Mouse (Mus musculus) urinary bladder, postnatal 4 days (tissue): ENCODE data around the gene Spata33.
"Not testable (repeated sequence)": the region's sequence is repeated elsewhere in the genome, so short reads cannot be mapped to it uniquely, and the experiment has no call there.

Experiments
- DNase-seq, 2 experiments: peaks; one replicate each; pipeline ENCODE4 v3.0.0; 2021 to 2022; ENCODE audit warnings: low spot score in 2 of 2

The Spata33 gene

DNA sequence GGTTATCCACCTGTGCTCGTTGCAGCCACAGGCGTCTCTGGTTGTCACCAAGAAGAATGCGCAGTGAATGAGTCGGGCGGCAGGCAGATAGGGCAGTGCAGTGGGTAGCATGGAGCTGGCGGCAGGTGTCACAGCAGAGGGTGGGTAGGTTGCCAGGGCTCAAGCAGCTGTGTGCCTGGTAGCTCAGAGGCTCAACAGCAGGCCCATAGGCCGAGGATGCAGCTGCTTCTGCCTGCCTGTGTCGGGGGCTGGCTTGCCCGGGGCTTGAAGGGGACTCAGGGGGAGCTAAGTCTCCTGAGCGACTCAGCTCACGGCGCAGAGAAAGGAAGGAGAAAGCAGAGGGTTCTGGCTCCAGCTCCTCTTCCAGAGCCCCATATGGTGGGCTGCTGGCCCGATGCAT is 20.7 kb downstream of the Spata33 start:
- no peak for DNase-seq

DNA sequence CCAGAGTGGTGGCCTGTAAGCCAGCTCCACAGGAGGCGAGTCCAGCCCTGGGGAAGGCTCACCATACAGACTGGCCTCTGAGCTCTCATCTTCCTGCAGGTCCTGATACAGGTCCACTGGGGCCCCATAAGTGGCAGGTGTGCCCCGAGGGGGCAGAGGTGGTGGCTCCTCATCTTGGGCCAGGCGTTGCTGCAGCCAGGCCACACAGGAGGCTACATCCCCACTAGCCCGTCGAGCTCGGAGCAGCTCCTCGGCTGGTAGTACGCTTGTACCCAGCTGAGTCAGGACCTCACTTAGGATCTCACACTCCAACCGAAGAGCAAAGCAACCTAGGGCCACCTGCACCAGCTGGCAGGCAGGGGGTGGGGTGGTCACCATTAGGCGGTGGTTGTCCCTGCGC is 21.1 kb downstream of the Spata33 start:
- no peak for DNase-seq

DNA sequence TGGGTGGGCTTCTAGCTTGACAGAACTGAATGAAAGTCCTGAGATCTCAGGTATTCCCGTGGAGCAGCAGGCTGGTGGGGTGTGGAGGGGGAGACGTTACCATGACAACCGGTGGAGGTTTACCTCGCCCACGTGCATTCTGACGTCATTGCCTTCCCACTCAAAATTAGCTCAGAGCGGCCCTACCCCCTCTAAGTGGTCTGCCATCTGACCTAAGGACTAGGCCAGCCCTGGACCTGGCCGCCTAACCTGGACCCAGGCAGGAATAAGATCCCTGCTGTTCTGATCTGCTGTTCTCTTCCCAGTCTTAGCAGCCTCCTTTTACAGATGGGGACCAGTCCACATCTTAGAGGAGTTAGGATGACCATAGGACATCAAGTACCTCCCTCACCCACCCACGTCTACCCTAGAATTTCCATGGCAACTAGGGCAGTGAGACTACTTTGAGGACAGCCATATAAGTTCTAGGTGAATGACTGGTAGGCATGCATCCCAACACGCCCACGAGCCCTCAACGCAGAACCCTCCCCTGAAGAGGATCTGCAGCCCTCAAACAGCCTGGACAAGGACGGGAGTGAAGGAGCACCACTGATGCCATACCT is 22.4 kb downstream of the Spata33 start:
- no peak for DNase-seq

DNA sequence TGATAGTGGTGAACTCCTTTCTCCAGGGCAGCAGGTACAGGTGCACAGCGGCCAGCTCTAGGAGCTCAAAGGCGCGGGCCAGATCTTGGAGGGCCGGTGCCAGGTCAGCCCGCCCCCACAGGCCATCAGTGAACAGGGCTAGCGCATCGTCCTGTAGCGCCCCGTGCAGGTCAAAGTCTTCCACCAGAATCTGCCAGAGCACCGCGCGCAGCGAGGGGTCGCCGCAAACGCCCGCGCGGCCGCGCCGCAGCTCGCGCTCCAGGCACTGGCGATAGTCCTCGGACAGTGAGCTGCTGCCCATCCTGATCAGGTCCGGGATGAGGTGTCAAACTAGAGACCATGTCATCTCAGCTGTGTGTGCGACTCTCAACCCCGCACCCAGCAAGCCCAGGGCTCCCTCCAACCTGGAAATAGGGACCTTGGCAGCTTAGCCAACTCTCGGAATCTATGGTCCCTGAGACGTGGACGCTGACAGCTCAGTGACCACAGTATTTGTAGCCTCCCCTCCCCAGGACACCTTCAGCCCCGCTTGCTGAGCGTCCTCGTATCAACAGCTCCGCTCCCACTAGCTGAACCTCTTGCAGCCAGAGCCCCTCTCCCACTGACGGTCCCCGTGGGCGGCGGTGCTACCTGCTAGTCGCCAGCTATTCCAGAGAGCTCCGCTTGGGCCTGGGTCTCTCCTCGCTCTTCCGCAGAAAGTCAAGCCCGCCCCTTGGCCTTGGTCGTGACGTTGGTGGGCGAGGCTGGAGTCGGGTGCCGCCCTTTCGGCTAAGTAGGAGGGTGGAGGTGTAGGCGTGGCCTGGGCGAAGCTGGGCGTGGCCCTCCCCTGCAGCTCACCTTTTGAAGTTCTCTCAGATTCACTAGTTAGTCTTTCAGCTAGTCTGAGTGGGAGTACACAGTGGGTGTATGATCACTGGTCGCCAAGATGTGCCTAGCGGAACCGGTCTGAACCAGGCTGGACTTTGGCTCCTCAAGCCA is 23.2 kb downstream of the Spata33 start, which contains the start of gene Spata2l:
TSS of gene Spata2l (minus strand) at position 714 of the 978 bp plus-strand sequence.
- peak; percentile 77 to 84 for DNase-seq

DNA sequence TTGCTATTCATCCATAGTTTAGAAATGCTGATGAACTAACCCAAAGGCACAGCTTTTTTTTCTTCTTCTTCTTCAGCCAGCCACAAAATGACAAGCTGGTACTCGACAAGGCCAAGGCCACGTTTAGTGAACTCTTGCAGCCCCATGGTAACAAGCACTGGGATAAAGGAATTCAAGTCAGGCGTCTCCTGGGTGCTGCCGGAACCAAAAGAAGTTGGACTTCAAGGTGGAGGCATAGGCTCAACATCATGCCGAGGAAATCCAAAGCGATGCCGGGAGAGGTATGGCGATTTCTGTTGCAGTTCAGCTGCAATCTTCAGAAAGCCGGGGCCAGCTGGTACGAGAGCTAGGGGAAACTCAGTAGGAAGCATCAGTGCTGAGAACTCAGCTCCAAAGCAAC is 26.8 kb downstream of the Spata33 start:
- DNase-seq = no peak

DNA sequence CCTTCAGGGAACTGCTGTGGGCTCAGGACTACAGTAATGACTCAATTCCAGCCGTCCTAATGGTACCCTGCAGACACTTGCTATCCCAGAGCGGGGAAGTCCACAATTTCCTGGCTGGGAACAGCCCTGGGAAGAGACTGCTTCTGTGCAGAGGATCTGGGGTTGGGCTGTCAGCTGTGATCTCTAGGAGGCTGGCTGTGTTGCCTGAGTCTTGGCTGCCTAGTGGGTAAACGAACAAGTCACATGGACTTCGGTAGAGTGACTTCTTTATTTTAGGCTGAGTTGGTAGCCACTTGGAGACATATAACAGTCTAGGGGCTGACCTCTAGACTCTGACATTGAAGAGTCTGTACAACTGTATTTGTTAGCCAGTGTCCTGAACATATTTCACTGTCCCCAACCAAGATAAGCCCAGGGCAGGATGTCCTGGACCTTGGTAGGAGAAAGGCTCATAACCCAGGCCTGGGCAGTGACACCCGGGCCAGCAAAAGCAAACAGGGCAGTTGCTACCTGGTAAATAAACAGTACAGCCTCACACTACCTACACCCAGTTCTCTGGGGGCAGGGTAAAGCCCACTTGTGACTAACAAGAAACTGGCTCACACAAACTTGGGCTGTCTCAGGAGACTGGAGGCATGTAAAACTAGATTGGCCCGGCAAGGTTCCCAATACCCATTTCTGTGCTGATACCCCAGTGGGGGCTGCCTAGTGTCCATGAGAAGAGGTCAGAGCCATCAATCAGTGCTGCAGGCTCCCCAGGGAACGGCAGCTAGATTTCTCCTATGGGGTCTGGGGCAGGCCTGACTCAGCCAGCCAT is 29.7 kb downstream of the Spata33 start:
- DNase-seq = no peak

DNA sequence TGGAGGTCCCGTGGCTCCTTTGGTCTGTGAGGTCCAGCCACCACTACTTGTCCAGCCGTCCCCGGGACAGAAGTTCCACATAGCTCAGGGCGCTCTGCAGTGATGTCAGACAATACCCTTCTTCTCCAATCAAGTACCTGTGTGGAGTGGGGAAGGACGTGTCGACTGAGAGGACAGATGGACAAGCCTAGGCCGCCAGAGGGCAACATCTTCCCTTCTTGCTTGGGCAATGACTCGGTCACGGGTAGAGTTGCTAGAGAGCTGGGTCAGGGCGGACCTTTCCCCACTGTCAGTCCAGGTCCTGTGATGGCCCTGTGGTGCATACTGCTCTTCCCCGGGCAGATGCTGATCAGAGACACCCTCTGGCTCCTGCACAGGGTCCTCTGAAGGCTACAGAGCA is 30.4 kb downstream of the Spata33 start:
- DNase-seq = no peak

DNA sequence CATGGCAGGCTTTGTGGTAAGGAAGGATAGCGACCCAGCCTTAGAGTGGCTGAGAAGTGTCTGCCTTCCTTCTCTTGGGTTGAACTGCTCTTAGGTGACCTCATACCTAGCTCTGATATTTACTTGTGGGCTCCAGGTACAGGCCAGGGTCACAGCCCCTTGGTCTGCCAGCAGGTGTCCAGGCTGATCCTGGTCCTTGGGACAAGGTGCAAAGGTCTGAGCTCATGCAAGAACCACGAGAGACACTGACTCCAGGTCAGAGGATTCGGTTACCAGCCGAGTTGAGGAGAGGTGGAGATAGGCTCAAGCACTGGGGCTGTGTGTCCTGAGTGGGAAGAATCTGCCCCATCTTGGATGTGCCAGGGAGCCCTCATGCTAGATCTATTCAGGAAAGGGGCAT is 31.8 kb downstream of the Spata33 start:
- no peak for DNase-seq

DNA sequence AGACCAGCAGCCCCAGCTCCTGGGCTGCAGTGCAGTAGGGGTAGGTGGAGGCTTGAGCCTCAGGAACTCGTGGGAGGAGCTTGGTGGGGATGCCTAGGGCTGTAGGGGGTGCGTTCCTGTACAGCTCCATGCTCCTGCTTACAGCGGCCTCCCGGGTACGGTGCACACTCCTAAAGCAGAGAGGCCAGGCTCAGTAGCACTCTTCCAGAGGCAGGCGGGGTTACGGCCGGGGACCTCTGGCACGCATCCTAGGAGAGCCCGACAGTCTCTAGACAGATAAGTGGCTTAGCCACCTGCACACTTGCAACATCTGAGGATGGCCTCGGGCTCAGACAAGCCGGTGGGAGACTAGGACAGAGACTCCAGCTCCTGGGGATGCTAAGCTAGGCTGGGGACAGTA is 32.9 kb downstream of the Spata33 start:
- no peak for DNase-seq

DNA sequence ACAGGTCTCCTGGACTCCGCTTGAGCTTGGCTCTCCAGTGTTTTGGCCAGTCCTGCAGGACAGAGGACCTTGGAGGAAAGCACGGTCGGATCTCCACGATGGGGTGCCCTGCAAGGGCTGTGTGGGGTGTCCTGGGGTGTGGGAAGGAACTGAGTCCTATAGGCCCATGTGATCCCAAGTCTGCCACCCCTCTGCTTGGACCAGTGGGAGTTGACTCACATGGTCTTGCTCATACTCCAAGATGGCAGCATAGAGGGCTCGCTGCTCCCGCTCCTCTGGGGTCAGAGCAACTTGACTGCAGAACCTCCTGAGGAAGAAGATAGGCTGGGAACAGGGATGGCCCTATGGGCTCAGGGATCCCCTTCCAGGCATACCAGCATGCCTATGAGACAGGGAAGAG is 35.1 kb downstream of the Spata33 start:
- DNase-seq = no peak

DNA sequence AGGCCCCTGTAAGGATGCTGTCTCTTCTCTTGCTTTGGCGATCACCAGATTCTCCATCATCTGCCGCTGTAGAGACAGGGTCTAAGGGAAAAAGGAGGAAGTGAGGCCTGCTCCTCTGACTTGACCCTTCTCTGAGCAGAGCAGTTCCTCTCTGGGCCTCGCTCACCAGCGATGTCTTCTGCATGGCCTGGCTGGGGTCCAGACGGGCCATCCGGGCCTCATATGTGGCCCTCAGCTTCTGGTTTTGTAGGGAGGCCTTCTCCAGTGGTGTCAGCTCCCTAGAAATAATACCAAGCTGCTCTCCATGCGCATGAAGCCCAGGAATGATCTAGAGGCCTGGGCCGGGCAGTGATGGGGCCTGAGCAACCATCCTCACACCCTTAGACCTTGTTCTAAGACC is 36.0 kb downstream of the Spata33 start:
- DNase-seq = no peak

DNA sequence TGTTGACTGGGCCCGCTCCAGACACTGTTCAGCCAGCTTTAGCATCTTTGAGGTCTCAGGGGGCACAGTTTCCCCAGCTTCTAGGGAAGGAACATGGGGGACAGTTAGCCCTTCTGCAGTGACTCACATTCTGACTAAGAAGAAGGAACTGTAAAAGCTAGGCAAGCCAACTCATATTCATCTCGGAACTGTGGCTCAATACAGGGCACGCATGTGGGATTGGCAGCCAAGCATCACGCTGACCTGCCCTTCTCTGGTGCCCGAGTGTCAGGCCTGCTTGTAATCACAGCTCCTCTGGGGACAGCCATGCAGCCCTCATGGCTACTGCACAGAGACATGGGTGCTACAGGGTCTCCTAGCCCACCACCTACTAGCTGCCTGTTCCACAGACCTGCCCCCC is 38.3 kb downstream of the Spata33 start:
- no peak for DNase-seq

DNA sequence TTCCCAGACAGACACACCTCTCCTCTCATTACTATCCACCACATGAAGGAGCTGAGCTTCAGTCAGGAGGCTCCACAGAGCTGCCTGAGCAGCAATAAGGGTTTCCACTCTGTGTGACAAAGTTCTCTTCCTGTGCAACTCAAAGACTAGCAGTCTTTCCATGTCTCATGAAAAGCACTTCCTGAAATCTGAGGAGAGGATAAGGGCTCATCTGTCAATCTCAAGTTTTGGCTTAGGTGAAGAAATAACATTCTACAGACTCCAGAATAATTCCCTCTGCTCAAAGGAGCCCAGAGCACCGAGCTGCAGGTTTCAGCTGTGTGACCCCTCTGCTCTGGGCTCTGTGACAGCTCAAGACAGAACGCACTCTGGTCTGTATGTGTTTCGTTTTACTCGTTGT is 40.3 kb downstream of the Spata33 start:
- no peak for DNase-seq

DNA sequence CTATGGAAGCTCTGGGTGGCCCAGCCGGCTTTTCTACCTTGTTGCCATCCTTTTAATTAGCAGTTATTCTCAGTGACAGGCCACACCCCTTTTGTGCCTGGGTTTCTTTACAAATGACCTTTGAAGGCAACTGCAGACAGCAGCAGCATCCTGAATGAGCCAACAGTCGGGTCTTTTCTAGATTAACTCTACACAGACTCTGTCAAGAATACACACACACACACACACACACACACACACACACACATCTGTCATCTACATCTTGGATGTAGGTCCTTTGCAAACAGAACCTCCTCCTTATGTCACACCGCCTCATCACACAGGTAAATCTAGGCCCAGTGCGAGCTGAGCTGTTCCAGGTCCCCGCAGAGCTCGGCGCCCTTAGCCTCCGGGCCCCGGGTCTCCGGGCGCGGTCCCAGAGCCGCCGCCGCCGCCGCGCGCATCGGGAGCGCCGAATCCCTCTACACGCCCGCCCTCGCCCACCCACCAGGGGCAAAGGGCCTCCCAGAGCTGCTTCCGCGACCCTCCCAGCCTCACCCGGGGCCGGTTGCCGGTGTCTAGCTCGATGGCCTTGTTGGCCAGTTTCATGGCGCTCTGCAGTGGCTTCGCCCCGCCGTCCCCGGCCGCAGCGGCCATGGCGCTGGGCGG is 40.9 kb downstream of the Spata33 start:
- DNase-seq = no peak

DNA sequence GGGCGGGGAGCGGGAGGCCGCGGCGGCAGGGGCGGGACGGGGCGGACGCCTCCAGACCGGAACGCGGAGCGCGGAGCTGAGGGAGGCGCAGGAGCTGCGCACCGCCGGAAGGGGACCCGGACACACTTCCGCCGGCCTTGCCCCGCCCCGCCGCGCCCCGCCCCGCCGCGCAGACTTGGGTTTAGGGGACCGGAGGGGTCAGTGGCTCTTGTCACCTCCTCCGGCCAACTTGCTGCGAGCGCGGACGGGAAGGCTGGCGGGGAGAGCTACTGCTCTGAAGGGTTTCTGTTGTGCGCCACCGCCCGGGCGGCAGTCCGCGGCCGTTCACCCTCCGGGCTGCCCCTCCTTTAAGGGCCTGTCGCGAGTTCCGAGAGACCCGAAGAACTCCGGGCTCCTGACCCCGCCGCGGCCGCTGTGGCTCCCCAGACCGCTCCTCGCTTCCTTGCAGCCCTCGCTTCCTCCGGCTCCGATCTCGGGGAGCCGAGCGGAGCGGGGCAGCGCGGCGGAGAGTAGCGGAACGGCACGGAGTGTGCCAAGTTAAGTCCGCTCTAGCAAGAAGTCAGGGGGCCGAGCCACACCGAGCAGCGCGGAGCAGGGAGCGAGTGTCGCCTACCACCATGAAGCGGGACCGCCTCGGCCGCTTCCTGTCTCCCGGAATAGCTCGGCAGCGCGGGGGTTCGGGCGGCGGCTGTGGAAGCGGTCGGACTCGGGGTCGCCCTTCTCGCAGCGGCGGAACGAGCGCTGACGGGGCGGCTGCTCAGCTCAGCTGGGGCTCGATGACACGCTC is 41.7 kb downstream of the Spata33 start, which contains the start of the genes Zfp276 and Vps9d1:
TSS of gene Zfp276 (plus strand) at position 97 of the 787 bp plus-strand sequence.
TSS of gene Vps9d1 (minus strand) at position 250 of the 787 bp plus-strand sequence.
- DNase-seq = peak; percentile 86 to 88

DNA sequence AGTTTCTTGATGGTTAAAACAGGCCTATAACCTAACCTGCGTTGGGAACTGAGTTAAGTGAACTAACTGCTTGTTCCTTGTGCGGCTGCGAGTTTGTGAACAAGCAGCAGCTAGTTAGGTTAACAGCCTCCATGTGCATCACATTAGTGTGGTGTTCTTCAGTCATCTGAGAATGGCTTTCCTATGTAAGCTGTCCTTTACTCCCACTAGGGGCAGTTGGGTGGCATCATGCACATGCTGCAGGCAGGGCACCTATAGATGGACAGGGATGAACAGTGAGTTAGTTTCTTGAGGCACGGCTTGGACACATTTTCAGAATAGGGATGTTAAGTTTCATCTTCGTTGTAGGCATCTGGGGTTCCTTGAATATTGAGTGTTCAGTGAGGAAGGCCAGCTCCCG is 42.5 kb downstream of the Spata33 start:
- DNase-seq = no peak

DNA sequence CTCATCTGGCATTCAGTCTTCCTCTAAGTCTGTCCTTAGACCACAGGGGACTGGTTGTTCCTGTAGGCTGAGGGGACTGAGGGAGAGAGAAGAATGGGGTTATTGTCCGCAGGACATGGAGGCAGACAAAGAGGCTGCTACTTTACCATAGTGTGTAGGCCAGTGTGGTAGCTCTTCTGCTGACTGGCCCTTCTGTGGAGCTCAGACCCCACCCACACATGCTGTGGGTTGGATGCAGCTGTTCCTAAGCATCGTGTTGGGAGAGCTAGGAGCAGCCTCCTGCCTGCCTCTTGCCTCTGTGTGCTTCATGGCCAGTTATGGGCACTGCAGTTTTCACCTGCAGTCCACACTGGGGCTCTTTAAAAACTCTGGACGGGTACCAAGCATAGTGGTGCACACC is 44.5 kb downstream of the Spata33 start:
- DNase-seq = no peak

DNA sequence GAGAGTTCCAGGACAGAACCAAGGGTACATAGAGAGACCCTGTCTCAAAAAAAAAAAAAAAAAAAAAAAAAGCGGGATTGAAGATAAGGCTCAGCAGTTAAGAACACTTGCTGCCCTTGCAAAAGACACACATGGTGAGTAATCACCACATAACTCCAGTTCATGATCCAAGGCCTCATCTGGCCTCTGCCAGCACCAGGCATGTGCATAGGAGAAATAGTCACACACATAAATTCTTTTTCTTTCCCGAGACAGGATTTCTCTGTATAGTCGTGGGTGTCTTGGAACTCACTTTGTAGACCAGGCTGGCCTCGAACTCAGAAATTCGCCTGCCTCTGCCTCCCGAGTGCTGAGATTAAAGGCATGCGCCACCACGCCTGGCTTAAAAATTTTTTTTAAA is 45.0 kb downstream of the Spata33 start:
- not testable (repeated sequence) for DNase-seq

DNA sequence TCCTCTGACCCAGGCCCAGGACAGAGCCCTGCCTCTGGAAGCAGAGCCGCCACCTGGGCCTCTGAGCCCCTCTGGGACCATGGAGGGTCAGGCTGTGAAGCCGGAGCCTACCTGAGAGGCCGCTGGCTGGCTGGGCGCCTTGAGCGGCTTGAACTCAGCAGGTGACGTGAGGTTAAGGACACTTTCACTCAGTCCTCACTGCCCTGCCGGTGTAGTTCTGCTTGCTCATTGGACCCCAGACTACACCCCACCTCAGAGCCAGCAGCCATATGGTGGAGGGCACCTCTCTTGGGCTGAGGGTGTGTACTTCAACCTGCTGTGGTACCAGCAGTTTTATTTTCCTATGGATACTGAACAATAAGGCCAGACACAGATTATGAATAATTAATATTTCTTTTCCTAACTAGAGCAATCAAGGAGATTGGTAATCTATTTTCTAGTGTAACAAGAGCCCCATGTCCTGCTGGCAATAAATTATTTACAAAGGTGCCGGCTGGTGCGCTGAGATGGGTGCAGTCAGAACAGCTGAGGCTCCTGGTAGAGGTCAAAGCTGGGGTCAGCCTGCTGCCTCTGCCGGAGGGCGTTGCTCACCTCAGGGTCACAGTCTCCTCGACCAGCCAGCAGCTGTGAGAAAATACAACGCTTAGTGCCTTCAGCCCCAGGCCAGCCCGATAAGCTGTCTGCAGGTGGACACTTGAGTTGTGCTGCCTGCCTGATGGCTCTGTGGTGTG is 55.5 kb downstream of the Spata33 start:
- no peak for DNase-seq

DNA sequence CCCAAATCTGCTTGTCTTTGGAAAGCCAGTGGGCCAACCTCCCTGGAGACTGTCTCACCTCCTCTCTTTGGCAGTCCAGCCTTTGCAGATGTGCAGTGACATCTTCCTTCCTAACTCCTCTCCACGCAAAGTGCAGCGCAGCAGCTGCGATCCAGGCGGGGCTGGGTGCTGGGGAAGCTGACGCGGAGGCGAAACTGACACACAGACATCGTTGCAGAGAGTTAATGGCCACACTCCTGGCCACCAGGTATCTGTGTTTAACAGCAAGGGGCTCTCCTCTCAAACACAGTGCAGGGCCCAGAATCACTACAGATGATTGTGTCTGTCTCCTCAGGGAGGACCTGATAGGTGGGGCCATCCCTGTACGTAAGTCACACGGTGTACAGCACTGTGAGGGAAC is 58.5 kb downstream of the Spata33 start:
- DNase-seq = no peak
